In the genomic region with DNA sequence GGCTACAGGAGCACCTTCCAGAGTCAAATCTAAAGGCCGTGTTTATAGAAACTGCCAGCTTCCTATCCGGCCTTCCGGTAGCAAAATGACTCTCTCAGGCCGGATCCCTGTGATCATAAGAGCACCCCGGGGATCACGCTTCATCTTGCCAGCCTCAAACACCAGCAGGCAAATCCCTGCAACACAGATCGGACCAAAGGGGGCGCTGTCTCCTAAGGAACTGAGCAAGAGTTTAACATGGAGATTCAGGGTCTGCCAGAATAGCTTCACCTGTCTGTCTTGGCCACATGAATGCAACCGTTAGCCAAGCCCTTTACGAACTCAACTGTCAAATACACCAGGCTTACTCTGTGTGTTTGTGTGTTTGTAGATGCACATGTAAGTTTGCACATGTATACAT, we compare ENCODE assay signal across 9 mouse cellular contexts. TPM values are rescaled to one million over a fixed set of nuclear protein-coding genes. Genes with fewer than 3 reads are reported as not detected.
A peak's percentile ranks its signal among the peaks of the same experiment; 100 is the strongest.
DNase-seq lines count a peak whose midpoint lies in the region; ATAC-seq lines count a peak whose summit lies in the region.
"Had no signal": no experiment of that assay in that cellular context is flagged by ENCODE, and none has a peak within 500 bp of the region (broad histone marks: within the 10 kb centered on the region; RNA-seq: fewer than 3 reads in every experiment).

No protein-coding gene starts in this region.

- H3K4me2 ChIP-seq in neural tube, embryonic 11.5 days (ENCODE audit: low read depth) = no peak overlapping the region

- peak; percentile 28 for DNase-seq in gastrocnemius, postnatal 14 days
- no peak for DNase-seq in gastrocnemius, adult 8-10 months (ENCODE audit: low spot score in 2 of 2)
- peak; percentile 56 for DNase-seq in neural tube, embryonic 11.5 days (ENCODE audit: low spot score)
- DNase-seq in neural tube, embryonic 10.5 days (ENCODE audit: extremely low spot score, low spot score) = no peak
- peak; percentile 29 for DNase-seq in adrenal gland, postnatal 25 days
- DNase-seq in lung, postnatal 10 days = peak; percentile 63
- DNase-seq in MN1 (ENCODE audit: low spot score) = no peak

- no peak for ATAC-seq in neural tube, embryonic 11.5 days (ENCODE audit: insufficient read depth, low FRiP score, low TSS enrichment)
- no peak for ATAC-seq in monocyte, adult 5-6 weeks (replicated peaks; ENCODE audit: insufficient number of reproducible peaks, low FRiP score, low TSS enrichment, poor library complexity, severe bottlenecking)

- intact Hi-C loops in gastrocnemius, postnatal 14 days (cut with DNase I; ENCODE audit: low total_unique reads) = no loop called here

- no peak overlapping the region for H3K27ac ChIP-seq in neural tube, embryonic 11.5 days (ENCODE audit: low read depth, low read length)
- H3K27ac ChIP-seq: macrophage had no signal

- H3K9ac ChIP-seq in neural tube, embryonic 11.5 days (ENCODE audit: low read length) = no peak overlapping the region

- no peaks in the 10 kb centered on the region for H3K4me1 ChIP-seq in neural tube, embryonic 11.5 days (ENCODE audit: control insufficient read depth, insufficient read depth, low read length)

- WGBS in neural tube, embryonic 11.5 days = 52% methylated on average over 10 of the region's 10 CpGs

- no peaks in the 10 kb centered on the region for H3K36me3 ChIP-seq in neural tube, embryonic 11.5 days (ENCODE audit: control insufficient read depth, insufficient read depth, low read length)

- H3K27me3 ChIP-seq in neural tube, embryonic 11.5 days (ENCODE audit: control insufficient read depth, insufficient read depth, low read length) = no peaks in the 10 kb centered on the region

- H3K4me3 ChIP-seq in neural tube, embryonic 11.5 days (ENCODE audit: low read depth, low read length) = no peak overlapping the region

- H3K9me3 ChIP-seq in neural tube, embryonic 11.5 days (ENCODE audit: control insufficient read depth, low read length) = no peaks in the 10 kb centered on the region

RNA-seq across cellular contexts. Expression of gene Bcas1, which starts 8.9 kb away (rescaled TPM):
- 1 to 10 TPM; 2.4 to 6.4 TPM for total RNA-seq in gastrocnemius, postnatal 14 days (2021)
- 1 to 10 TPM in 2 of 4 experiments, under 1 TPM in 2; 0.41 to 1.5 (median 0.92) TPM for total RNA-seq in gastrocnemius, adult 8-10 months (2022)
- polyA plus RNA-seq in neural tube, embryonic 11.5 days (2014; fragmentation: Nextera tagmentation; extraction: Ambion mirVana) = 1.0 and 1.2 TPM in 2 replicates
- total RNA-seq in adrenal gland, postnatal 25 days (2021) = 0.33 TPM in 1 of 2 replicates, not detected in the other
- 1.2 to 1.3 TPM in 2 of 3 replicates, not detected in the other for total RNA-seq in monocyte, adult 5-6 weeks (2017)
- polyA plus RNA-seq: macrophage had no signal

Comparison
In these comparisons a context has a peak if more than half of its experiments do, and no peak if none do; other contexts are left out.
1. DNase-seq: peak in gastrocnemius, postnatal 14 days (single experiment), neural tube, embryonic 11.5 days (single experiment), adrenal gland, postnatal 25 days (single experiment) and lung, postnatal 10 days (single experiment); none in gastrocnemius, adult 8-10 months (0 of 2), neural tube, embryonic 10.5 days (single experiment) and MN1 (single experiment).